Comparison of ENCODE assay signal across 1 mouse cellular context in genomic region chr1:130776645-130777044, GRCm38 (mm10).
A peak's percentile ranks its signal among the peaks of the same experiment; 100 is the strongest.
TF ChIP-seq lines count a peak whose summit lies in the region.

No protein-coding gene starts in this region.

TF ChIP-seq in CH12.LX, 34 proteins besides CTCF, POLR2A, EP300 and RAD21:
- TF ChIP-seq SMC3 (IDR thresholded peaks at IDR 0.05; ENCODE audit: low read depth, low read length) (peak; percentile 71), GABPA (IDR thresholded peaks at IDR 0.05; ENCODE audit: insufficient replicate concordance, low read depth, low read length) (no peak)
